Mouse (Mus musculus) neutrophil, adult 59 days (primary cell): ENCODE data around the gene BC035947. TPM values are rescaled to one million over a fixed set of nuclear protein-coding genes. Genes with fewer than 3 reads are reported as not detected.

Experiments
- total RNA-seq, 2 experiments: library from RNA; stranded (reverse); gene quantifications; 1 replicate in 1 of 2; 2 replicates in 1 of 2; pipeline ENCODE4 v1.2.4; 2023

BC035947 gene
- not detected for total RNA-seq

GRCm38 (mm10) chr1:78511621-78512160, at the start of gene BC035947:
Gene BC035947, minus strand, starts transcription at chr1:78512158.

GRCm38 (mm10) chr1:78510862-78511261, 1.1 kb downstream of the BC035947 start, which contains the start of gene Mogat1:
Gene Mogat1, plus strand, starts transcription at chr1:78510991.

GRCm38 (mm10) chr1:78488752-78489492, 23.0 kb downstream of the BC035947 start, which contains the start of gene Farsb:
Gene Farsb, minus strand, starts transcription at chr1:78488897.

Other genes with a start within 250 kb of the BC035947 start
- gene Sgpp2, start 201.8 kb downstream of the BC035947 start, total RNA-seq, result not detected
- gene Farsb, start 23.3 kb downstream of the BC035947 start, total RNA-seq, result 10 to 100 TPM; 16.3 to 18.3 TPM
- gene Mogat1, start 1.2 kb downstream of the BC035947 start, total RNA-seq, result not detected
- gene Acsl3, start 145.7 kb upstream of the BC035947 start, total RNA-seq, result 1 to 10 TPM; 1.7 to 4.0 TPM
- gene Utp14b, start 145.9 kb upstream of the BC035947 start, total RNA-seq, result 1 to 10 TPM; 4.7 to 5.4 TPM